Mouse (Mus musculus) retina, embryonic 14.5 days (tissue): ENCODE results near the gene Tmod3.
A peak's percentile ranks its signal among the peaks of the same experiment; 100 is the strongest.

Experiments
- DNase-seq: peaks from one replicate; pipeline ENCODE4 v3.0.0-alpha.2; 2015; ENCODE audit warnings: low spot score

Tmod3 gene

GRCm38 (mm10) chr9:75559512-75560012 is at the start of gene Tmod3:
Tmod3 (minus strand) TSS chr9:75559657.
- peak; percentile 93 for DNase-seq

GRCm38 (mm10) chr9:75607496-75607895 is 48.0 kb upstream of the Tmod3 start:
- no peak for DNase-seq

- DNase-seq, result no peak
Measured at GRCm38 (mm10) chr9:75601510-75601909, 42.1 kb upstream of the Tmod3 start.

GRCm38 (mm10) chr9:75600166-75600934 is 40.9 kb upstream of the Tmod3 start:
- DNase-seq, result no peak

GRCm38 (mm10) chr9:75599191-75599841 is 39.9 kb upstream of the Tmod3 start:
- no peak for DNase-seq

GRCm38 (mm10) chr9:75597596-75597995 is 38.1 kb upstream of the Tmod3 start:
- DNase-seq, result peak; percentile 7

GRCm38 (mm10) chr9:75597036-75597435 is 37.6 kb upstream of the Tmod3 start:
- no peak for DNase-seq

GRCm38 (mm10) chr9:75593481-75593880 is 34.0 kb upstream of the Tmod3 start:
- peak; percentile 33 for DNase-seq

- no peak for DNase-seq
Measured at GRCm38 (mm10) chr9:75589850-75590790, 30.7 kb upstream of the Tmod3 start.

- peak; percentile 78 for DNase-seq
Measured at GRCm38 (mm10) chr9:75581694-75582350, 22.4 kb upstream of the Tmod3 start.

- no peak for DNase-seq
Measured at GRCm38 (mm10) chr9:75579321-75579720, 19.9 kb upstream of the Tmod3 start.

GRCm38 (mm10) chr9:75571036-75571942 is 11.8 kb upstream of the Tmod3 start:
- DNase-seq, result no peak

GRCm38 (mm10) chr9:75568399-75568798 is 8.9 kb upstream of the Tmod3 start:
- no peak for DNase-seq

GRCm38 (mm10) chr9:75564892-75565291 is 5.4 kb upstream of the Tmod3 start:
- DNase-seq, result no peak

GRCm38 (mm10) chr9:75563622-75564021 is 4.2 kb upstream of the Tmod3 start:
- DNase-seq, result no peak

GRCm38 (mm10) chr9:75563176-75563575 is 3.7 kb upstream of the Tmod3 start:
- DNase-seq, result no peak

- DNase-seq, result no peak
Measured at GRCm38 (mm10) chr9:75561040-75561669, 1.7 kb upstream of the Tmod3 start.

GRCm38 (mm10) chr9:75560353-75560752 is 896 bp upstream of the Tmod3 start:
- no peak for DNase-seq

- DNase-seq, result no peak
Measured at GRCm38 (mm10) chr9:75558812-75559511, 495 bp downstream of the Tmod3 start.
